Mouse (Mus musculus) neutrophil, adult 5-6 weeks (primary cell): ENCODE measurements at regions not wholly inside any gene's neighbourhood (a gene's known extent, or its start where the extent isn't known, plus 50 kb on each side); places are given as distances from the start of the nearest gene placed in this dataset.
"Not testable (repeated sequence)": the region's sequence is repeated elsewhere in the genome, so short reads cannot be mapped to it uniquely, and the experiment has no call there.

Experiments
- ATAC-seq: fragments of 151-379, 151-347 bp; 2 replicates; pipeline ENCODE4 v1.8.0; 2017; ENCODE audit warnings: mild to moderate bottlenecking, moderate TSS enrichment; ENCODE audit not compliant: insufficient number of reproducible peaks, poor library complexity, low FRiP score, severe bottlenecking; ENCODE audit errors: extremely low read depth

DNA sequence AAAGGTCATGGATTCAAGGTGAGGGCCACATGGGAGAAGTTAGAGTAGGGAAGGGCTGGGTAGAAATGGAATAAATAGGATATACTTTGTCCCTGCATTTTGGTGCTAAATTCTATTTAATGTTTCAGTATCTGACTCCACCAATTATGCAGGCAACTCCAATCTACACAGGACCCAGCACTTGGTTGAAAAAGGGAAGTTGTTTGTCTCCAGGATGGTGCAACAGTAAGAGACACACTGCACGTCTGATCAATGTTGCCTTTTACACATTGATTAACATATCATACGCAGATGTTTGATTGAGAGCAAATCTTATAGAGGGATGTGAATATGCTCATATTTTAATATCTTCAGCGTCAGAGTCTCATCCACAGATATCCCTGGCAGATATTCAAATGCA lies 175.1 kb downstream of the Gxylt1 start:
- ATAC-seq: no peak

DNA sequence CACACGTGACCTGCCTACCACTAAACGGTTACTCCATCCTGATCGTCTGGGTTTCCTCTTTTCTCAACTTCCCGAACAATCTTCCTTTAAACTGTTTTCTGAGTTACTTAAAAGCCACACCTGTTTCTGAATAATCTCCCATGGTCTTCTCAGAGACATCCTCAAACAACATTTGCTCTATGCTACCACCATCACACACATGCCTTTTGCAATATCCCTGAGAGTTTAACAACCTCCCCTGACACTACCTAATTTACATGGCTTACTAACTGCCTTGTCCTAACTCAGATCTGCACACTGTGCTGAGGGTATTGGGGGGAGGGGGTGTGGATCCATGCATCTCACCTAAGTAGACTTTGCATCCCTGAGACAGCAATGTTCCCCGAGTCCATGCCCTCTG lies 178.6 kb downstream of the Gxylt1 start:
- no peak for ATAC-seq

DNA sequence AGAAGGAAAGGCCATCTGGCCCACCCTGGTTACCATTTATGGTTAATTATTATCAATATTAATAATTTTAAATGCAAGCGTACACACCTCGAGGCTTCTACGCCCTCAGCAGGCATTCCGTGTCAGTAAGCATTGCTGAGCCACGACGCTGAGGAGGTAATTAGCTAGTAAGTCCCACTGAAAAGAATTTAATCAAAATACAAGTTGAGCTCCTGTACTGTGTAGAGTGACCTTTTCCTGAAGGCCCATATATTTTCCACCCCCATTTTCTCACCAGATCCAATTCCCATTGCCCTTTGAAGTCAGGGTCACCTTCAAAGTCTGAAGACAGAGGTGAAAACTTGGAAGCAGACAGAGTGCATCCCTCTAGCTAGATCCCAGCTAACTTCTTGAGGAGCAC lies 179.8 kb downstream of the Gxylt1 start:
- ATAC-seq: no peak

DNA sequence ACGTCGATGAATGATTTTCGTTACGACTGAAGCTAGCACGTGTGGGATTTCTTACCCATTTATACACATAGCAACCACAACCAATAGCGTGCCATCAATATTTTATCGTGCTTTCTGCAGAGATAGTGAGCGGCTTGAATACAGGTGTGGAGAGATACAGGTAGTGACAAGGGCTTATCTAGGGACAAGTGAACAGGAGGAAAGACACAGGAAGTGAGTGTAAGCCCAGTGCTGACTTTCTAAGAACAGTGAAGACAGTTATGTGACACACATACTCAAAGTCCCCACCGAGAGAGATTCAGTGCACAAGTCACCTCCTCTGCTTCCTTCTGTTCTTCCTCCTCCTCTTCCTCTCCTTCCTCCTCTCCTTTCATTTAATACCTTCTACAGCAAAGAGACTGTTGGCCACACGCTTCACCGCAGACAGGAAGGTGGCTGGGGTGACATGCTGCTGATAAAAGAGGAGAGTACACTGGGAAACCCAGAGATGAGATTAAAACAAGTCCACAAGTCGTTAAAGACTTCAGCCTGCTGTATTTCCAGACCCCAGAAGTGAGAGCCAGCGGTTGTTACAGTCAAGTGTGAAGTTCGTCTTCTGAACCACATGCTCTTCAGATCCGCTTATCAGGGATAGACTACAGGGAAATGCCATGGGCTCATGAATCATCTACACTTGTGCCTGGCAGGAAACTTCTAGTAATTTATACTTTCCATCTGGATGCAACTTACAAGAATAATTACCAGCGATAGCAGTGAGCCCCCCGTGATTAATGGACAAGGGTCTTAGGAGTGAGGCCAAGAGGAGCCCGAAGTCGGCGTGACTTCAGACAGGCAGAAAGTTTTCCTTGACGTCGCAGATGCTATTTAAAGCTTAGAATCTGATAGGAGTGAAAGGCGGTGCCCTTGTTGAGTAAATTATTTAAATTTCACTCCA lies 180.5 kb downstream of the Gxylt1 start:
- ATAC-seq: no peak

DNA sequence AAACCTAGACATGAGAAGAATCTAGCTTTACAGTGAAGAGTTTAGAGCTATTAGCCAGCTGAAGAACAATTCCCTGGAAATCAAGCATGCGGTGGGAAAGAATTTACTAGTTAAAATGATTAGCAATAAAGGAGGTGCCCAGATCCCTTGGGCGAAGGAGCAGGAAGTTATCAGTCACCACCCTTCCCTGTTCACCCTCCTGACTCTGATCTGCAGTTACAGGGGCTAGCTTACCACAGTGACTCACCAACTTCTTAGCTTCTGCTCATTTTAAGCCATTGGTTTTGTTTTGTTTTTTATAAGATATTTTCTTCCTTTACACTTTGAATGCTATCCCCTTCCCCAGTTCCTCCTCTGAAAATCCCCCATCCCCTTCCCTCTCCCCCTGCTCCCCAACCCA lies 183.6 kb downstream of the Gxylt1 start:
- no peak for ATAC-seq

DNA sequence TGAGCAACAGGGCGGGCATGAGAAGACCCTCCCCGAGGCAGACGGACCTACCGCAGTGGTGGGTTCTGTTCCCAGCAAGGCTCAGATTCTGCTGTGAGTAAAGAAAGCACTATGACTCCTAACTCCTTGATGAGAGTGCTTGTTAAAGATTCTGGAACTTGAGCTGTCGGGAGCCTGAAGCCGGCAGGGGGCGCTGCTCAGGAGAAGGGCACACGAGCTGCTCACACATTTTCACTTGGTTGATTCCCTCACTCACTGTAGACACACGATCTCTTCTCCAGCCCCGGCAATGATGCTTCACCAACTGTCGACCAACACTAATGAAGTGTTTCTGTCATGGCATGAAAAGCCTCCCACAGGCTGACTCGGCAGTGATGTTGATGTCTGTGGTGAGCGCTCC lies 185.6 kb downstream of the Gxylt1 start:
- ATAC-seq: no peak

DNA sequence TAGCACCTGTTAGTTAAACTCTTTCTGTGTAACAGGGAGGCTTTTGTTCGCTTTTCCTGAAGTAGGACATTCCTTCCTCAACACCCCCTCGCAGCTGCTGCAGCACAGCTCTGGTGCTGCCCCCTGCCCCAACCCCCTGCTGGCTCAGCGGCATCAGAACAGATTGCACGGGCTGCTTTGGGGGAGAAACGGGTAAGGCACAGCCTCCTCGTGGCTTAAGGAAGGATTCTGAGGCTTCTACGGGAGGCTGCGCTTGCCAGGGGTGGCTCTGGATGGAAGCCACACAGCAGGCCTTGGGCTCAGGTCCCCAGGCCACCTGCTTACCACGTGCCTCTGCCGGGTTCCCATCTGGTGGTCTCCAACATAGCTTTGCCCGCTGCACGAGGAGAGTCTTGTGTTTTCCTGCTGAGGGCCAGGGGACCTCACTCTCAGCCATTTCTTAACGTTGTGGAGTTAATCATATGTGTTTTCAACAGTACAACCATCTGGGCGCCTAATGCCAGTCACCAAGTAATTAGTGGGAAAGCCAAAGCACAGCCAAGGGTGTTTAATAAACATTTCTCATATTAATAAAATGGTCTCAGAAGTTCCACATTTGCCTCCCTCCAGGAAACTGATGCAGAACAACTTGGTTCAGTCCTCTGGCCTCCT lies 189.9 kb downstream of the Gxylt1 start:
- no peak for ATAC-seq

DNA sequence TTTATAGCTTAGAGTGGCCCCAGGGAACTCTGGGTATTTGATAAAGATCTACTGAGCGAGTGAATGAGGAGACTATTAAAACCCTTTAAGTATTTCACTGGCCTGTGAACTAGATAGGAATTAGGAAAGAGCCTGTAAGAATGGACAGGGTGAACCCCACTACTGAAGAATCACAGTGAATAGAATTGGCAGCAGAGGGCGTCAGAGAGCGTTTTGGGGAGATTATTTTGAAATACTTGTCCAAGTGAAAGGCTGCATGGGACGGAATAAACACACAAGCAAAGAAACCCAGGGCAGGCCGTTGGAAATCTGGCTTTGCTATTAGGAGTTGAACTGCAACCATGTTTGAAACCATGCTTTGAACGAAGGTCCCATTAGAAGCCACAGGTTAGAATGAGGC lies 200.9 kb downstream of the Gxylt1 start:
- no peak for ATAC-seq

DNA sequence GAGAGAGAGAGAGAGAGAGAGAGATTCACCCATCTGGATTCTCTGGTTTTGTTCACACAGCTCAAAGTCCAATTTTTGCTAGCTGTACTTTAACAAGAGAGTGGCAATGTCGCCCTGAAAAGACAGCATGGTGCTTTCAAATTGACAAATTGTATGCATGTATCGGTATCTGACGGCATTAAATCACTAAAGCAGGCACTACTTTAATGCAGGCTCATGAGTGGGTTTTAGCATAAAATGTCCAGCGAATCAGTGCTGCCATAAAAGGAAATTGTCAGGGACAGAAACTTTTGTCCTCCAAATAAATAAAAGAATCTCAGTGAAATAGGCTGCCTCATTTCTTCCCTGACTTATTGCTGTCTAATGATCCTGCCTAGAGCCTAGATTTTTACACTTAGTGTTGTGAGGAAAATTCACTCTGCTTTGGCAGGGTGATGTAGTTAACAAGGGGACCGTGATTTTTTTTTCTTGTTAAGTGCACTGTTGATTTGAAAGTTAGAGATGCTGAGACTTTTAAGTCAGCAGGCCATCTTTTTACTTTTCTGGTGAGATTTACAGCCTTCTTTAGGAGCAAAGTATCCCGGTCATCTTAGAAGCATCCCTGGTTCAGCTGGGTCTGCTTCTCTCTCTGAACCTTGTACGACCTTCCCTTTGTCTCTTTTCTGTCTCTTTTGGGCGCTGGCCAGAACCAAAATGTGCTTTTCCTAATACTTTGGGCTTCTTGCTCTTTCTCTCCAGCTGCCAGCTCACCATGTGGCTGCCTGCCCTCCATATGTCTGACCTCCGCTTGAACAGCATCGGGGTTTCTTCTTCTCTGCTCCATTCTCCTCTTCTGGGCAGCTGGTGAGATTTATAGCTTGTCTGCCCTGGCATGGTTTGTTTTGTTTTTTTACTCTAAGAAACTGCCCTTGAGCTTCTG lies 212.5 kb downstream of the Gxylt1 start:
- no peak for ATAC-seq

DNA sequence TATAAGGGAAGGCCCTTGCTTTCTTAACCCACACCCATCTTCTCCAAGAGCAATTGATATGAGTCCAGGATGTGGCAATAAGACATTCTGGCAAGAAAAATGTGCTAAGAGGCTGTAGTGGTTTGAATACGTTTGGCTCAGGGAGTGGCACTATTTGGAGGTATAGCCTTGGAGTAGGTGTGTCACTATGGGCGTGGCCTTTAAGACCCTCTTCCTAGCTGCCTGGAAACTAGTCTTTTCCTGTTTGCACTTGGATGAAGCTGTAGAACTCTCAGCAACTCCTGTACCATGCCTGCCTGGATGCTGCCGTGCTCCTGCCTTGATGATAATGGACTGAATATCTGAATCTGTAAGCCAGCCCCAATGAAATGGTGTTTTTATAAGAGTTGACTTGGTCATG lies 221.5 kb downstream of the Gxylt1 start:
- no peak for ATAC-seq

DNA sequence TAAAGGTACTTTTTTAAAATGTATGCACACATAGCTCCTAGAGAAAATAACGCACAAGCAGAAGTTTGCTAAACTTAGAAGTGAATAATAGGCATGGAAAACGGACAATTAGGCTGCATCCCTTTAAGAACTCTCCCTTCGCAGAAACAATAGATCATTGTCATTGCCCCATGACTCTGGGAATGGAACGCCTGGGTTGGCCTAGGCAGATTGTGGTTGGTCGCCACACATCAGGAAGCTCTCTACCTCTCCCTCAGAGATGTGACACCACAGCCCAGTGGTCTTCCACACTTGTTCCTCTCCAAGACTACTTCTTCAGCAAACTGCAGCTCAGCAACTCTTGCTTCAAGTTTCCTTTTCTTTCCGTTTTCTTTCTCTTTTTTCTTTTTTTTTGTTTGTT lies 247.8 kb downstream of the Gxylt1 start:
- no peak for ATAC-seq

DNA sequence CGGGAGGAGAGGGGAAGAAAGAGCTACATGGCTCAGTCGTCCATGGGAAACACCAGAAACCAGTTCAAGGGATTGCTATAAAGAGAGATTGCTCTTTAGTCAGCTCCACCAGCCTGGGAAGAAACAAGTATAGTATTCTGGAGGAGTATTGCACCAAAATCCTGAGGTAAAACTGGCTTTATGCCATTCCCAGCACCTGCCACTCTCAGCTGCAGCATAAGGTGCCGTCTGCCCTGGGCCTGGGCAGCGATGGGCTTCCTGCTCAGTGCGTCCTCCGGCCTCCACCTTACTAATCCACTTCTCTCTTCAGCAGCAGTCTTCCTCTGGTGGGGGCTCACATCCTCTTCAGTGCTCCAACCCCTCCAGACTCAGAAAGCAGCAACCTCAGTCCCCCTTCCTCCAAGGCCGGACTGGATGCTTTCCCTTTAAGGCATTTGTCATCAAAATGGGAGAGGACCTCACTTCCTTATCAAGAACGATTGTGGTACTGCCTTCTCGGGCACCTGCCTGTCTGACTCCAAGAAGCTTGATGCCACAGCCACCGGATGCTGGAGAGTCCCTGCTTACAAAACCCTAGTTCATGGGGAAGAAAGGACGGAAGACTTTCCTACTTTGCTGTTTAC lies 248.4 kb downstream of the Gxylt1 start:
- no peak for ATAC-seq

DNA sequence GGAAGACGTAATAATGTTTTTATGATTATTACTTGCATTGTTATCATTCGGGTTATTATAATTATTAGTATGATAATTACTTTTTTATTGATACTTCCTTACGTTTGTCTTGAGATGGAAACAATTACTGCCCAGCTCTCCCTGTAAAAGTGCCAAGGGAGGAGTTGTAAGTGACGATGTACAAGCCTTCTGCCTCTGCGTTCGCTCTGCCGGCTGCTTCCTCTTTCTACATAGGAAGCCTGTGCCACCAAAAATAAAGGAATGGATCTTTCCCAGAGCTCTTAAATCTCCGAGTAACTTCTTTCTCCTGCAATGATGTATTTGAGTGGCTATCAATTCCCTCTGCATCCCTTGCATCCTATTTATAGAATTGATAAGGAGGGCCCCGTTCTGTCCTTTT lies 249.2 kb downstream of the Gxylt1 start:
- no peak for ATAC-seq

DNA sequence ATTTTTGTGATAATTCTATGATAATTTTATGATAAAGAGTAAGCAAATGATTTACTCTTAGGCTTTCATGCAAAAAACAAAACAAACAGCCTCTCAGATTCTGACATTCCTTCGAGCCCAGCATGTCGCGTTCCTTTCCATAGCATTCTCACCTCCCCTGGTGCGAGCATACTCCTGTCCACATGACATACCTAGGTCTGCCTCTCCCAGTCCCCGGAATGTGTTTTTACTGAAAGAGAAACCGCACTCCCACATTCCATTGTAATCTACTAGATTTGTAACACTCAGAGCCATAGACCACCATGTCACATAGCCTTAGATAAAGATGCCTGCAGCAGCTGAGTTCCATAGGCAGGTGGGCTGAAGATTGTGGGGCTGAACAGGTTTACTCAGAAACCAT lies 250.8 kb downstream of the Gxylt1 start:
- no peak for ATAC-seq

DNA sequence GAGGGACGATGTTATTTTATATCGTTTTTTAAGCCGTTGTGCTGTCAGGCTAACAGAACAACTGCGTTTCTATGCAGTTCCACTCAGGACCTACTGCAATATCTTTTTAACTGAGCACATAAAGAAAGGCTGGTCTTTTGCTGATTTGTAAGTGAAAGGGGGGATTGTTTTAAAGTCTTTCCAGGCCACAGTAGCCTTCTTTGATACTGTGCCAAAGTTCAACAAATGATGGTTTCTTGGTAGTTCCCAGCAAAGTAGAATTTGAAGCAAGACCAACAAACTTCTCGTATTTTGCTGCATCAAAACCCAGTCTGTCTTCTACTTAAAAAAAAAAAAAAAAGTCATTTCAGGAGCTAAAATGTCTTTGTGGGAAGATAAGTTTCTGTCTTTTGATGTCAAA lies 263.8 kb downstream of the Gxylt1 start:
- no peak for ATAC-seq

DNA sequence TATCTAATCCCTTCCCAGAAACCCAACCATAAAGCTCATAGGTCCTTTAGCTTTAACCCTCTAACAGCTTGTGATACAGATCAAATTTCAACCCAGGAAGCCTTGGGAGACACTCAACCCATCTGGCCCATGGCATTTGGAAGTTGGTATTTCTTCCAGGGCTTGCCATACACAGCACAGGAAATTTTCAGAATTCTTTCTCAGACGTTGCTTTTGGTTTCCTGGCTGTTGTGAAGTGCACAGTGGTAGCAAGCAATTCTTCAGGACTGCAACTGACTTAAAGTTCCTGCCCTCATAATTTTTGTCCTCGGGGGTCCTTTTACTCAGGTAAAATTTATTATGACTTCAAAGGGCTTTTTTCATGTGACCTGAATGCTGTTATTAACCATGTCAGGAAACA lies 264.4 kb downstream of the Gxylt1 start:
- no peak for ATAC-seq

DNA sequence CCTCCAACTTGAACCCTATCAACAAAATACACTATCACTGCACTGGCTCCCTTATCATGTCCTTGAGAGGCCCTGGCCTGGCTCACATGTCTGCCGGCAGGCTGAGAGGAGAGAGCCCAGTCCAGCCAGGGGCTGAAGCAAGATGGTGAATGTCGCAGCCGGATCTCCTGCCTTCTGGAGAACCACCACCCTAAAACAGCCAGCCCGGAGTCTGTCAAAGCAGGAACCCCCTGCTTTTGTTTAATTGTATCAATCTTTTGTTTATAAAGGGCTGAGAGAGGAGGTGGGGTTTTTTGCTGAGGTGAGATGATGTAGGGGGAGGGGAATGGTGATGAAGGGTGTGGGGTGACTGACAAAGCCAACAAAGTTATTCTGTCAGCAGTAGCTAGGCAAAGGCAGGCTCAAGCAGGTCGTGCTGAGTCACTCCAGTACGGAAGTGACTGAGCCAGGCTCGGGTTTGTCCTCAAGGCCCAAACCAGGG lies 269.2 kb downstream of the Gxylt1 start:
- peak; percentile 42; the same call in 1 of the 2 replicates for ATAC-seq

DNA sequence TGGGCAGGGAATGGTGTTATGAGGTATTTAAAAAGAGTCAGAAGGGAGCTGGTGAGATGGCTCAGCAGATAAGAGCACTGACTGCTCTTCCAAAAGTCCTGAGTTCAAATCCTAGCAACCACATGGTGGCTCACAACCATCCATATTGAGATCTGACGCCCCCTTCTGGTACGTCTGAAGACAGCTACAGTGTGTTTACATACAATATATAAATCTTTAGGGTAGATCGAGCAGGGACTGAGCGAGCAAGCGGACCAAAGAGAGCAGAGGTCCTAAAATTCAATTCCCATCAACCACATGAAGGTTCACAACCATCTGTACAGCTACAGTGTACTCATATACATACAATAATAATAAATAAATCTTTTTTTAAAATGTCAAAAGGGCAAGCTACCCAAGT lies 269.8 kb downstream of the Gxylt1 start:
- not testable (repeated sequence) for ATAC-seq

DNA sequence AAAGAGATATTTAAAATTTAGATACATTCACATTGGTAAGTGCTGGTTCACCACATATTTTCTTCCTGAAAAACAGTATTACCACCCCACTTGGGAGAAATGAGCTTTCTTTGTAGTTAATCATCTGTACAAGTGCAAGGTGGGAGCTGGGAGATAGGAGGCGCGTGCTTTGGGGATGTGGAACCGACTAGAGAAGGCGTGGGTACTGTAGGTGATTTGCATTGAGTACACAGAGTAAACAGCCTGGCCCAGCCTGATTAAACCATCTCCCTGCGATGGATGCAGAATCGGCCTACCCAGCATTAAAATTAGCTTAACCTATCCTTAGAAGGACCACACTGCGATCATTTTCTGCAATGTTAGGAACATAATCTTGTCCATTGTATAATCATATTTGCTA lies 270.4 kb downstream of the Gxylt1 start:
- no peak for ATAC-seq
